Mouse (Mus musculus): ENCODE data around the gene Gna12.

DNA sequence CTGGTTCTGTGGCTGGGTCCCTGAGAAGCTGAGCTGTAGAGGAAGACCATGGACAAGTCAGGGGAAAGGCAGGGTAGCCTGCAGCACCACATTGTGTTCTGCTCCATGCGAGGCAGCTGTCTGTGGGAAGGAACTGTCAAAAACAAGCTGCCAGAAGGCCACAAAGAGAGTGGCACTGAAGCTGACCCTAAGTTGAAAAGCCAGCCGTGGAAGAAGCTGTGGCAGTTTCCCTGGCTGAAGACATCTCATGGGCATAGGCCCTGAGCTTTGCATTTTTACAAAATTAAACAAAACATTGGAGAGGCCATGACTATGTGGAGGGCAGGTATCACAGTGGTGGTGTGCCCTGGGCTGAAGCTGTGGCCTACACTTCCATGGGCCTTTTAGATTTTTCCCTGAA, 31.0 kb downstream of the Gna12 start:
- no peak for TF ChIP-seq CTCF (conservative IDR thresholded peaks at IDR 0.05; ENCODE audit: low read length)
- no peak for TF ChIP-seq POU5F1 (IDR thresholded peaks at IDR 0.05; ENCODE audit: borderline replicate concordance, low read length)
- no peak for TF ChIP-seq NANOG (IDR thresholded peaks at IDR 0.05; ENCODE audit: borderline replicate concordance, low read length)
